Mouse (Mus musculus) liver, embryonic 16.5 days (tissue): ENCODE data around the gene Gfpt2. TPM values are rescaled to one million over a fixed set of nuclear protein-coding genes. Genes with fewer than 3 reads are reported as not detected.
A peak's percentile ranks its signal among the peaks of the same experiment; 100 is the strongest.
"Not testable (repeated sequence)": the region's sequence is repeated elsewhere in the genome, so short reads cannot be mapped to it uniquely, and the experiment has no call there.

Experiments
- ATAC-seq: fragments of 200-750 bp; cut with Nextera tagmentation; 2 replicates; pipeline ENCODE4 v1.8.0; 2017; ENCODE audit warnings: low read depth, mild to moderate bottlenecking, moderate number of reproducible peaks, moderate library complexity
- H3K27ac ChIP-seq: fragments of 300-500 bp; sonication (generic); 2 replicates; pipeline ENCODE4 v1.5.1; 2014; ENCODE audit warnings: mild to moderate bottlenecking, low read length
- H3K27me3 ChIP-seq: fragments of 300-500 bp; sonication (generic); 2 replicates; pipeline ENCODE4 v1.6.1; 2014; ENCODE audit warnings: low read depth, low read length, mixed read lengths; ENCODE audit not compliant: control insufficient read depth, insufficient read depth
- H3K36me3 ChIP-seq: fragments of 300-500 bp; sonication (generic); 2 replicates; pipeline ENCODE4 v1.6.1; 2014; ENCODE audit warnings: mild to moderate bottlenecking; ENCODE audit not compliant: control insufficient read depth, insufficient read depth
- H3K4me1 ChIP-seq: fragments of 300-500 bp; sonication (generic); 2 replicates; pipeline ENCODE4 v1.6.1; 2014; ENCODE audit warnings: low read depth, low read length, mixed read lengths; ENCODE audit not compliant: control insufficient read depth
- H3K4me2 ChIP-seq: fragments of 300-500 bp; sonication (generic); 2 replicates; pipeline ENCODE4 v1.6.1; 2014; ENCODE audit warnings: low read depth, low read length, mixed read lengths
- H3K4me3 ChIP-seq: fragments of 300-500 bp; sonication (generic); 2 replicates; pipeline ENCODE4 v1.5.1; 2014; ENCODE audit warnings: low read depth, mild to moderate bottlenecking, low read length
- H3K9ac ChIP-seq: fragments of 300-500 bp; sonication (generic); 2 replicates; pipeline ENCODE4 v1.6.1; 2014; ENCODE audit warnings: low read depth, low read length
- H3K9me3 ChIP-seq: fragments of 300-500 bp; sonication (generic); replicated peaks from 2 replicates; pipeline ENCODE4 v1.6.1; 2016; ENCODE audit warnings: low read length; ENCODE audit not compliant: control insufficient read depth
- WGBS: fragments of 180-500 bp; shearing (Covaris S2); extraction: QIAGEN DNeasy Blood & Tissue Kit; methylation state at CpG from one replicate; pipeline ENCODE4 v1.1.7; 2014; ENCODE audit not compliant: insufficient replicate concordance; 5-methylcytosine and 5-hydroxymethylcytosine counted together
- polyA plus RNA-seq: library from polyadenylated mRNA; unstranded; fragments of >200 nt; fragmentation: Nextera tagmentation; extraction: Ambion mirVana; gene quantifications from 2 replicates; pipeline ENCODE4 v1.2.1, GENCODE M21; 2015

Gene Gfpt2
- polyA plus RNA-seq, 1 experiment from 2014 or later = 0.80 TPM

DNA sequence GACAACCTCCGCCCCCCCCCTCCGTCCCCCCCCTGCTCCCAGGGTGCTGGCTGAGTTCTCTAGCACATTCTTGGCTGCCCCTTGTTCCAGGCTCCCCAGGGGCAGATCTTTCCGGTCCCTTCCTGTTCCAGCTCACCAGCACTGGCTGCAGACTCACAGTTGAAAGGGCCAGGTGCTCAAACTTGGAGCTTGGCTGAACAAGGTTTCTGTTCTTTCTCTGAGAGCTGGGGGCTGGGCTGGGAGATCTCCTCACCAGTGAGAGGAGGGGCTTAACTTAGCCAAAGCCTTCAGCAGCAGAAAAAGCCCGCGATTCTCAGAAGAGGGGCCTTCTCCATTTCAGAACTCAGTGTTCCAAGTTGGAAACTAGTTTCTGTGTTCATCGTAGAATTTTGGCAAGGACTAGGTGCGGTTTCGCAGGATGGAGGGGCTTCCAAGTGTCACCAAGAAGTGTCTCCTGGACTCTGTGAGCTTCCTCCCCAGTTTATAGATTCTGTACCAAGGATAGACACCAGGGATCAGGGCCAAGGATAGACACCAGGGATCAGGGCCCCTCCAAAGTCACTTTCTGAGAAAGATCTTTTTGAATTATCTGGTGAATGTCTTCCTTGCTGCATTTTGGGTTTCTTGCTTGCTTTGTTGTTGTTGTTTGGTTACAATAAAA is 29.2 kb upstream of the Gfpt2 start:
- Histone ChIP-seq H3K9me3 (no peaks in the 10 kb centered on the region), H3K4me3 (no peak overlapping the region), H3K4me2 (no peak overlapping the region), H3K27ac (no peak overlapping the region), H3K9ac (no peak overlapping the region), H3K36me3 (no peaks in the 10 kb centered on the region), H3K27me3 (no peaks in the 10 kb centered on the region), H3K4me1 (peaks cover 15% of the 10 kb centered on the region)
- 31% methylated on average over 7 of the region's 8 CpGs for WGBS
- ATAC-seq = no peak

DNA sequence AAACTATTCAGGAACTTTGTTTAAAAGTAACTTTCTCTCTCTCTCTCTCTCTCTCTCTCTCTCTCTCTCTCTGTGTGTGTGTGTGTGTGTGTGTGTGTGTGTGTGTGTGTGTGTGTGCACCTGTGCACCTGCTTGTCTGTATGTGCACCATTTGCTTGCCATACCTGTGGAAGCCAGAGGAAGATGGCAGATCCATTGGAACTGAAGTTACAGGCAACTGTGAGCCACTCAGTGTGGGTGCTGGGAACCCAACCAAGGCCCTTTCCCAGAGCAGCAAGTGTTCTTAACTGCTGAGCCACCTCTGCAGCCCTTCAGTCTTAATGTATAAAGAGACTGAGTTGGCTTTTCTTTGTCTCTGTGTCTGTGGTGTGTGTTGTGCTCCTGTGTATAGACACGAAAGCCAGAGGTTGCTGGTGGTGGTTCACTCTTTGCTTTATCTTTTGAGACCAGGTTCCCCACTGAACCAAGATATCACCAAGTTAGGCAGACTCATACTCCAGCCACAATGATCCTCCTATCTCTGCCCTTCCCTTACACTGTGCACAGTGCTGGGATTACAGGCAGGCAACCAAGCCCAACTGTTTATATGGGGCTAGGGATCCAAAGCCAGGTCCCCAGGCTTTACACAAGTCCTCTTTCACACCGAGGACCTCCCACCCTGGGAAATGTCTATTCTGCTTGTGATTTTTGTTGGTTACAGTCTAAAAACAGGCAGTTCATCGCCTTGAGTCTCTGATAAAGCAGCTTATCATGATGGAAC is 28.4 kb upstream of the Gfpt2 start:
- H3K4me2 ChIP-seq = no peak overlapping the region
- no peaks in the 10 kb centered on the region for H3K27me3 ChIP-seq
- H3K4me3 ChIP-seq = no peak overlapping the region
- no peaks in the 10 kb centered on the region for H3K9me3 ChIP-seq
- no peak overlapping the region for H3K9ac ChIP-seq
- H3K36me3 ChIP-seq = no peaks in the 10 kb centered on the region
- H3K4me1 ChIP-seq = peaks cover 15% of the 10 kb centered on the region
- H3K27ac ChIP-seq = no peak overlapping the region
- peak; percentile 91 for ATAC-seq
- 17% methylated on average over 3 of the region's 3 CpGs for WGBS

DNA sequence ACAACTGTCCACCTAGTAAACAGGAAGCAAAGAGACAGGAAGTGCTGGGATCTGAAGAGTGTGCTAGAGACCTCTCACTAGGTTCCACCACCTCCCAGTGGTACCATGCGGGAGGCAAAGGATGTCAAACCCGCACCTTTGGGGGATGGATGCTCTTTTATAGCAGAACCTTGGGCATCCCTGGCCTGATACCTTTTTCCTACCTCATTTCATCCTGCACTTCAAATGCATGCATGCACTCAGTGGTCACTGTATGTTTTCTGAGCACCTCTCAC is 27.9 kb upstream of the Gfpt2 start:
- Histone ChIP-seq H3K27me3 (no peaks in the 10 kb centered on the region), H3K27ac (no peak overlapping the region), H3K4me3 (no peak overlapping the region), H3K4me2 (no peak overlapping the region), H3K4me1 (peaks cover 15% of the 10 kb centered on the region), H3K9ac (no peak overlapping the region), H3K36me3 (no peaks in the 10 kb centered on the region), H3K9me3 (no peaks in the 10 kb centered on the region)
- 38% methylated on average over 2 of the region's 2 CpGs for WGBS
- peak; percentile 49; the same call in 1 of the 2 replicates for ATAC-seq

- not testable (repeated sequence) for H3K27me3 ChIP-seq, H3K9ac ChIP-seq, ATAC-seq, H3K9me3 ChIP-seq, H3K36me3 ChIP-seq, H3K4me3 ChIP-seq, H3K27ac ChIP-seq, H3K4me2 ChIP-seq
- WGBS = 86% methylated on average over 4 of the region's 6 CpGs
- peaks cover 15% of the 10 kb centered on the region for H3K4me1 ChIP-seq
These were observed 26.5 kb upstream of the Gfpt2 start for GRCm38 (mm10) chr11:49767497-49767896.

DNA sequence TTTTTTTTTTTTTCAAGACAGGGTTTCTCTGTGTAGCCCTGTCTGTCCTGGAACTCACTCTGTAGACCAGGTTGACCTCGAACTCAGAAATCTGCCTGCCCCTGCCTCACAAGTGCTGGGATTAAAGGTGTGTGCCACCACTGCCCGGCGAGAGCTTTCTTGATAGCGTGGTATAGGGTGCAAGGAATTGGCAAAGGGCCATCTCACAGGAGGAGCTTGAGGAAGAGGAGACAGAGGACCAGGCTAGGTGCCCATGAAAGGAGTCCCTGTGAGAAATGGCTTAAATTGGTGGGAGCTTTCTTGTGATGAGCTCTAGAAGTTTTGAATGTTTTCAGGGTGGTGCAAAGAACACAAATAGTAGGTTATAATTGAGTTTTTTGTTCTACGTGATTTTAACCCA is 25.2 kb upstream of the Gfpt2 start:
- peaks cover 15% of the 10 kb centered on the region for H3K4me1 ChIP-seq
- no peaks in the 10 kb centered on the region for H3K36me3 ChIP-seq
- no peaks in the 10 kb centered on the region for H3K27me3 ChIP-seq
- H3K9ac ChIP-seq = no peak overlapping the region
- no peak overlapping the region for H3K4me2 ChIP-seq
- 59% methylated on average over 5 of the region's 5 CpGs for WGBS
- no peak for ATAC-seq
- no peaks in the 10 kb centered on the region for H3K9me3 ChIP-seq
- no peak overlapping the region for H3K27ac ChIP-seq
- no peak overlapping the region for H3K4me3 ChIP-seq

GRCm38 (mm10) chr11:49770676-49771550 is 23.1 kb upstream of the Gfpt2 start:
- Histone ChIP-seq H3K4me3 (no peak overlapping the region), H3K36me3 (no peaks in the 10 kb centered on the region), H3K27me3 (no peaks in the 10 kb centered on the region), H3K9me3 (no peaks in the 10 kb centered on the region), H3K4me2 (no peak overlapping the region), H3K27ac (no peak overlapping the region), H3K9ac (no peak overlapping the region), H3K4me1 (peaks cover 5% of the 10 kb centered on the region)
- 44% methylated on average over 9 of the region's 9 CpGs for WGBS
- ATAC-seq = no peak

DNA sequence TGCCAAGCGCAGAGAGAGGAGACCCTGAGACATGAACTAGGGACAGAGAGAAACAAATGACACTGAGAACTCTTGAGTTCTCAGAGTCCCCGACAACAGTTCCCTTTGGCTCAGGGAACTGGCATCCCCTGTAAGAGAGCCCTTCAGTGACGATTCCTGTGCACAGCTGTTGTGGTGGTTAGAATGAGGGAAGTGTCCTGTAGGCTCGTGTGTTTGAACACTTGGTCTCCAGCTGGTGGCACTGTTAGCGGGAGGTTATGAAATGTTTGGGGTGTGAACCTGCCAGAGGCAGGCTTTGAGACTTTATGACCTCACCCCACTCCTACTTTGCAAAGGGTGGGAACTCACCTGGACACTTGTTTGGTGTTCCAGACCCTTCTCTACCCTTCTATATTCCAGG is 21.7 kb upstream of the Gfpt2 start:
- no peak overlapping the region for H3K27ac ChIP-seq
- no peaks in the 10 kb centered on the region for H3K36me3 ChIP-seq
- no peak overlapping the region for H3K4me2 ChIP-seq
- no peaks in the 10 kb centered on the region for H3K4me1 ChIP-seq
- ATAC-seq = no peak
- no peaks in the 10 kb centered on the region for H3K27me3 ChIP-seq
- WGBS = 24% methylated on average over 5 of the region's 5 CpGs
- H3K4me3 ChIP-seq = no peak overlapping the region
- no peaks in the 10 kb centered on the region for H3K9me3 ChIP-seq
- H3K9ac ChIP-seq = no peak overlapping the region

GRCm38 (mm10) chr11:49774894-49775293 is 19.1 kb upstream of the Gfpt2 start:
- H3K9me3 ChIP-seq = no peaks in the 10 kb centered on the region
- no peak for ATAC-seq
- H3K9ac ChIP-seq = no peak overlapping the region
- no peaks in the 10 kb centered on the region for H3K4me1 ChIP-seq
- H3K27me3 ChIP-seq = no peaks in the 10 kb centered on the region
- H3K4me3 ChIP-seq = no peak overlapping the region
- H3K4me2 ChIP-seq = no peak overlapping the region
- no peak overlapping the region for H3K27ac ChIP-seq
- 66% methylated on average over 4 of the region's 4 CpGs for WGBS
- H3K36me3 ChIP-seq = no peaks in the 10 kb centered on the region

DNA sequence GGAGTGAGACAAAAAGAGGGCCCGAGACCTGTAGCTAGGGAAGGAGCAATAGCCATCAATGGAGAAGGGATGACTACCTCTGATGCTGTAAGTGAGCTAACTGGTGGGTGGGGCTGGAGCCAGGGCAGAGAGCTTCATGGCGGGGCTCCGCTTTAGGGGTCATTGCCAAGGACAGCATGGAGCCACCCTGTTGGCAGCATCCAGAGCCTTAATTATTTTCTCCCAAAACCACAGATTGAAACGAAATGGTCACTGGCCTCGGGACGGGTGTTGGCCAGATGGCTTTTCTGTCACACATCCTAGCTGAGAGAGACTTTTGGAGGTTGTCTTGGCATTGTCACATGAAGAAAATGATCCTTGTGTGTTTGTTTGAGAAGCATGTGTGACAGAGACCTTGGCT is 15.1 kb upstream of the Gfpt2 start:
- H3K9ac ChIP-seq = no peak overlapping the region
- H3K4me3 ChIP-seq = no peak overlapping the region
- ATAC-seq = no peak
- H3K9me3 ChIP-seq = no peaks in the 10 kb centered on the region
- no peak overlapping the region for H3K27ac ChIP-seq
- H3K4me2 ChIP-seq = no peak overlapping the region
- WGBS = 67% methylated on average over 6 of the region's 6 CpGs
- no peaks in the 10 kb centered on the region; the same call in 1 of the 2 replicates for H3K4me1 ChIP-seq
- H3K27me3 ChIP-seq = no peaks in the 10 kb centered on the region
- no peaks in the 10 kb centered on the region for H3K36me3 ChIP-seq
